Mouse (Mus musculus): Measurements from ENCODE around the gene Tcap. TPM values are rescaled to one million over a fixed set of nuclear protein-coding genes. Genes with fewer than 3 reads are reported as not detected.

Gene Tcap
- total RNA-seq, 2 experiments from 2014 or later: 3,050 to 3,067 TPM

- no peak for DNase-seq
- no peak for TF ChIP-seq CTCF (IDR thresholded peaks at IDR 0.05)
- intact Hi-C loops (cut with DNase I): no loop called here
Observed at GRCm38 (mm10) chr11:98431743-98432502, 48.3 kb downstream of the Tcap start.

More at GRCm38 (mm10) chr11:98431743-98432502, 48.3 kb downstream of the Tcap start:
- no peak overlapping the region for H3K27ac ChIP-seq
- H3K4me3 ChIP-seq: no peak overlapping the region

Other genes starting within 250 kb of the Tcap start
- gene Fbxl20, start 233.4 kb upstream of the Tcap start, total RNA-seq (2021): 1 to 10 TPM; 8.2 to 9.7 TPM
- 10 to 100 TPM; 26.4 to 33.1 TPM for gene Med1, start 190.5 kb upstream of the Tcap start, total RNA-seq (2021)
- 10 to 100 TPM; 14.2 to 17.1 TPM for gene Cdk12, start 180.8 kb upstream of the Tcap start, total RNA-seq (2021)
- gene Neurod2, start 54.2 kb upstream of the Tcap start, total RNA-seq (2021): not detected
- not detected for gene Ppp1r1b, start 35.4 kb upstream of the Tcap start, total RNA-seq (2021)
- 10 to 100 TPM; 11.8 to 12.1 TPM for gene Stard3, start 25.4 kb upstream of the Tcap start, total RNA-seq (2021)
- gene Pnmt, start 2.6 kb downstream of the Tcap start, total RNA-seq (2021): 1 to 10 TPM; 1.8 to 5.9 TPM
- gene Pgap3, start 16.7 kb downstream of the Tcap start, total RNA-seq (2021): 1 to 10 TPM; 2.2 to 3.0 TPM
- 1 to 10 TPM; 1.6 to 1.9 TPM for gene Erbb2, start 28.7 kb downstream of the Tcap start, total RNA-seq (2021)
- gene Mien1, start 55.2 kb downstream of the Tcap start, total RNA-seq (2021): 10 to 100 TPM; 30.3 to 37.4 TPM
- not detected for gene Grb7, start 62.6 kb downstream of the Tcap start, total RNA-seq (2021)
- gene Ikzf3, start 162.2 kb downstream of the Tcap start, total RNA-seq (2021): under 1 TPM in 1 of 2 experiments, not detected in 1; 0.22 TPM
- gene Zpbp2, start 167.3 kb downstream of the Tcap start, total RNA-seq (2021): not detected
- 10 to 100 TPM; 24.5 to 25.7 TPM for gene Ormdl3, start 203.6 kb downstream of the Tcap start, total RNA-seq (2021)
- gene Lrrc3c, start 214.5 kb downstream of the Tcap start, total RNA-seq (2021): not detected
- 1 to 10 TPM; 4.6 to 5.6 TPM for gene Gm12355, start 241.8 kb downstream of the Tcap start, total RNA-seq (2021)
- gene Gsdma3, start 242.5 kb downstream of the Tcap start, total RNA-seq (2021): 10 to 100 TPM; 17.7 to 28.8 TPM

Measured in gastrocnemius, adult 2 months (tissue).